Mouse (Mus musculus) left cerebral cortex, postnatal 10 days (tissue): Measurements from ENCODE around the gene Fnbp1. TPM values are rescaled to one million over a fixed set of nuclear protein-coding genes. Genes with fewer than 3 reads are reported as not detected.

Source experiments
- DNase-seq, 2 experiments: peaks; one replicate each; pipeline ENCODE4 v3.0.0; 2021 to 2022; ENCODE audit warnings: low spot score in 2 of 2, mixed read lengths in 1 of 2; ENCODE audit errors: extremely low spot score in 1 of 2
- intact Hi-C: fragments of 180-260 bp; cut with DNase I; formaldehyde crosslinking; loops from one replicate; pipeline ENCODE4 v1.15.1; 2025
- total RNA-seq, 2 experiments: library from RNA; stranded (reverse); gene quantifications; 2 replicates each; pipeline ENCODE4 v1.2.3; 2021

Fnbp1 gene
- total RNA-seq, 2 experiments from 2014 or later = 71.9 to 72.8 TPM

DNA sequence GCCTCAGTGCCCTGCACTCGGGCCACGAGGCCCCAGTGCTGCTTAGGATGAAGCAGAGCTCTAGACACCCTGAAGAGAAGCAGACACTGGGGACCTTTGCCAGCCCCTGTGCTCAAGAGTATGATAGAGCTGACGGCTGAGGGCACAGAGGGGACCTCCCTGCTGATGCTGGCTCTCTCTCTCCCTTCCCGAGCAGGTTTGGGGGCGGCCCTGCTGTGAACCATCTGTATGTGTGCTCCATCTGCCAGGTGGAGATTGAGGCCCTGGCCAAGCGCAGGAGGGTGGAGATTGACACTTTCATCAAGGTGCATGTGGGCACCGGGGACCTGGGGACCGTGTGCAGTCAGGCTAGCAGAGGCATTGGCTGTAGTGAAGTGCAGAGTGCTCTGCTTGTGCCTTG is 123.3 kb downstream of the Fnbp1 start:
- intact Hi-C loops = no loop called here
- DNase-seq = no peak

DNA sequence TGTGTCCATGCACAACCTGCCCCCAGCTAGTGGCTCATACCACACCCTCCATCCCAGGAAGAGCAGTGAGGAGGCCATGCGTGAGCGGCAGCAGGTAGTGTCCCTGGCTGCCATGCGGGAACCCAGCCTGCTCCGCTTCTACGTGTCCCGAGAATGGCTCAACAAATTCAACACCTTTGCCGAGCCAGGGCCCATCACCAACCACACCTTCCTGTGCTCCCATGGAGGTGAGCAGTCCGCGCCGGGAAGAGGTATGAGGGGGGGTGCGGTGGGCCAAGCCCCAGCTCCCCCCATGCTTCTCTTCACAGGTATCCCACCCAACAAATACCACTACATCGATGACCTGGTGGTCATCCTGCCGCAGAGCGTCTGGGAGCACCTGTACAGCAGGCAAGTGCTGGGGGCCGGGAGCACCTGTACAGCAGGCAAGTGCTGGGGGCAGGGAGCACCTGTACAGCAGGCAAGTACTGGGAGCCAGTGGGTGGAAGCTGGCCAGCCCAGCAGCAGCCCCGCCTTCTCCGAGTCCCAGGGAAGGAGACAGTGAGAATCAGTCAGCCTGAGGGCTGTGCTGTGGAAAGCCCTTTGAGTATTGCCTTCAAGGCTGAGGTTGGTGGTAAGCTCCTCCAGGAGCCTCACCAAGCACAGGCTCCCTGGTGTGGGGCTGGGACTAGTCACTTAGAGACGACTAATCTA is 124.0 kb downstream of the Fnbp1 start:
- intact Hi-C loops = no loop called here
- no peak for DNase-seq

DNA sequence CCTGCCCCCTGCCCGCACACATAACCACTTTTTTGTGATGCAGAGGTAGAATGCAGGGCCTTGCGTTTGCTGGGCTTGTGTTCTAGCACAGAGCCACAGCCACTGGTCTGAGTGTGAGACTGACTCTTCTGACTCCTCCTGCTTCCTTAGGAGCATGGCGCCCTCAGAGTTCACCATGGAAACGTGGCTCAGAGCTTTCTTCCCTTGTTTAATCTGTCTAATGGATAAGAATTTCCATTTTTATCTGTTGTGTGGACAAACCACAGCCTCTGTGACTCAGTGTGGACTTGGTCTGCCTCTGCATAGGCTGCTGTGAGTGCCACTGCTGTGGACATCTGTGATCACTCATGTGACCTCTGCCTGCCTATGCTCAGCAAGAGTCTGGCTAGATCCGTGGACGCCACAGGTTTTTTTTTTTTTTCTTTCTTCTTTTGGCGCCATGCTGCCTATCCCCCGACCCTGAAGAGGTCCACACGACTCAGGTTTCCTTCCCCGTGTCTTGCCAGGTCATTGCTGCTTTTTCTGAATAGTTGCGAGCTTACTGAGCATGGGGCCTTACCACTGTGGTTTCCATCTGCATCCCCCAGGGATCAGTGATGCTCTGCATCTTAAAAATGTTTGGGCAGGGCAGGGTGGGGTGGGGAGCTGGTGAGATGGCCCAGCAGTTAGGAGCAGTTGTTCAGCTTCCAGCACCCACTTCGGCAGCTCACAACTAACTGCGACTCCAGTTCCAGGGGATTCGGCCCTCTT is 128.3 kb downstream of the Fnbp1 start:
- intact Hi-C loops = no loop called here
- no peak for DNase-seq

DNA sequence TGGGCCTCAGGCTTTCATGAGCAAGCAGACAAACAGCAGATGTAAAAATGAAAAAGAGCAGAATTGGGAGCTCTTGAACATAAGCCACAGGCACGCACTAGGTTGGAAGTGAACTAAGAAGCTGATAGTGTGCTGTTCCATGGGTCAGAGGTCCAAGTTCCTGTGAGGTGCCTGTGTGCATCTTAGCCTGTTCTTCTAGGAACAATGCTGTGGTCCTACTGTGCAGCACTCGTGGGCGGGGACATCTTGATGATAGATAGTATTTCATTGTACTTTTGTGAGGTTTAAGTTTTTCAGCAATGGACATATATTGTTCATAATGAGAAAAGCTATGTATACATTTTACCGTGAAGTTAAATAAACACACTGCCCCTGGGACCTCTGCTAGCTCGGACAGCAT is 134.6 kb downstream of the Fnbp1 start:
- no peak for DNase-seq
- intact Hi-C loops = no loop called here

DNA sequence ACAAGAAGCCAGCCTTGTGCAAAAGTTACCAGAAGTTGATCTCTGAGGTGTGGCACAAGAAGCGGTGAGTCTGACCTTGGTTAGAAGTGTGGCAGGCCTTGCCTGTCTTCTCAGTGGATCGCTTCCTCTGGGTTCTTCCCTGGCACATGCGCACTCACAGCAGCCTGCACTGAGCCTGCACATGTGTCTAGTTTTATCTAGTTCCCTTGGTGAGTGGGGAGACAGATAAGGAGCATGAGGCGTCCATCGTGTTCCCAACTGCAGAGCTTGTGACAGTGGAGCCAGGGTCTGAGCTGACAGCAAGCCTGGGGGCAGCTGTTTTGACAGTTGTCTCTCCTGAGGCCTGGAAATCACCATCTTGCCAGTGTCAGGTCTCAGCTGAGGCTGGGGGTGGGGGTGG is 135.4 kb downstream of the Fnbp1 start:
- intact Hi-C loops = no loop called here

DNA sequence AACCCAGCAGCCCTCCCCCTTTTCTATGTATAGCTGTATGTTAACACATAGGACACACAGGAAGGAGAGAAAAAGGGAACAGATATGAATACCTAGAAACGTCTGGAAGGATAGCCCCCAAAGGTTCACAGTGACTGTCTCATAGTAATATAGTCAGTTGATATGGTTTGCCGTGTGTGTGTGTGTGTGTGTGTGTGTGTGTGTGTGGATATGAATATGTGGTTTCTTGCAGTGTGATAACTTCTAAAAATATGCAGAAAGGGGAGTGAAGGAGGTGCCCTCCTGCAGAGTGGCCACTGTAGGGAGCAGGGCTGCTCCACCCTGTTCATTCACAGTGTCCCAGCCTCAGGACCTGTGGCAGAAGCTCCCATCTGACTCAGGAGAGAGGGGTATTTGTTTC is 136.4 kb downstream of the Fnbp1 start:
- no peak for DNase-seq
- intact Hi-C loops = no loop called here

More for the DNA sequence above, 135.4 kb downstream of the Fnbp1 start:
- no peak for DNase-seq

DNA sequence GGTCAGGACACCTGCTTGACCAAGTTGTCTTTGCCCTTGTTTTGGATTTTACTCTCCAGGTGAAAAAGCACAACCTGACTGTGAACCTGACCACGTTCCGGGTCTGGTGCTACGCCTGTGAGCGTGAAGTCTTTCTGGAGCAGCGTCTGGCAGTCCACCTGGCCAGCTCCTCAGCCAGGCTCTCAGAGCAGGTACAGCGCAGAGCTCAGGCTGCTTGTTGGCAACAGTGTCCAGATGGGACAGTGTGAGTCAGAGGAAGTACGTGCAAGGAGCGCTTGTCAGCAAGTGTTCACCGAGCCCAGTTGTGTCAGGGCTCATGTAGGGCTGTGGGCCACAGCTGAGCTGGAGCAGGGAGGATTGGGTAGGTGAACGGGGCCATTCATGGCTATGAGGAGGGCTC is 139.0 kb downstream of the Fnbp1 start:
- no peak for DNase-seq
- intact Hi-C loops = no loop called here

DNA sequence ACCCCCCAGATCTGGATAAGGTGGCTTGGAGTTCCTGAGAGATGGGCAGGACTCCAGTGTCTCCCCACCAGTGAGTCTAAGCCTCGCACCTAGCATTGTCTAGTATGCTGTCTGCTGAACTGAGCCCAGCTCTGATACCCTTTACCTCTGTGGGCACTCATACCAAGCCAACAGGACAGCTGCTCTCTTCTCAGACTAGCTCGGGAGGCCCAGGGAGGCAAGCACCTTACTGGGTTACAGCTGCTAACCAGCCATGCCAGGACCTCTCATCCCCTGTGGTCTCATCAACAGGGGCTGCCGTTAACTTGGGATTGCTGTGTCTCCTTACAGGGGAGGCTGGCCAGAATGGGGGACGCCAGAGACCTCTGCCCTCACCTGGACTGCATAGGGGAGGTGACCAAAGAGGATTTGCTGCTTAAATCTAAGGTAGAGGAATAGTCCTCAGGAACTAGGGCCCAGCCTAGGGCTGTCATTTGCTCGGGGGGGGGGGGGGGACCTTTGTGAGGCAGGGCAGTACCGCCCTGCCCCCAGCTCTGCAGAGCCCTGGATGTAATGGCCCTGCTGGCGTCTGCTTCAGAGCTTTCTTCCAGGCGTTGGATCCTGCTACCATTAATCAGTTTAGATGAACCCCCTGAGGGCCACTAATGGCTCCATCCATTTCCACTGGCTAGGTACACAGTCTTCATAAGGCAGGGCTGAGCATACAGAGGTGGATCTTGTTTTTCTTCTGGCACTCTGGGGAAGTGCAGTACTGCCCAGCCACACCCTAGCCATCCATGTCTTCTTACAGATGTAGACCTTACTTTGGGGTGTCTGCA is 143.2 kb downstream of the Fnbp1 start:
- intact Hi-C loops = no loop called here
- no peak for DNase-seq

DNA sequence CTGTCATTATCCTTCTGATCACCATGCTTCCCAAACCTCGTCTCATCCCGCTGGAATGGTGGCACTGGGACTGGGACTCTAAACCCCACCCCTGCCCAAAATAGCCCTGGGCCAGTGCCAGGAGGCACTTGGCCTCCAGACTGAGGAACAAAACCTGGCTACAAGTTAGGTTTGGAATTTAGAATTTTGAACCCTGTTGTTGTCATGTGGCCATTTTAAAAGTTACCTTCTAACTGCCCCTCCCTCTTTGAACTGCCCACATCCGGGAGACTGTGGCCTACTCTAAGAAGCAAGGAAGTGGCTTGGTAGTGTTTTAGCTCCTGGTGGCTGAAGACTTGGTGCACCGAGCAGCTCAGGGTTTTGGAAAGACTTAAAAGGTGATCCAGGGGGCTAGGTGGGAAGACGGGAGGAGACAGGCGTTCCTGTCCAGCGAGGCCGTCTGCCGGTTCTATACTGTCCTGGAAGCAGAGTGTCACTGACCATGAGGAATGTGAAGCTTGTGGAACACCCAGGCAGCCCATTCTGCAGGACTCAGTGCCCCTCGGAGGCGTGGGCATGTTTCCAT is 146.3 kb downstream of the Fnbp1 start:
- intact Hi-C loops = no loop called here
- no peak for DNase-seq

DNA sequence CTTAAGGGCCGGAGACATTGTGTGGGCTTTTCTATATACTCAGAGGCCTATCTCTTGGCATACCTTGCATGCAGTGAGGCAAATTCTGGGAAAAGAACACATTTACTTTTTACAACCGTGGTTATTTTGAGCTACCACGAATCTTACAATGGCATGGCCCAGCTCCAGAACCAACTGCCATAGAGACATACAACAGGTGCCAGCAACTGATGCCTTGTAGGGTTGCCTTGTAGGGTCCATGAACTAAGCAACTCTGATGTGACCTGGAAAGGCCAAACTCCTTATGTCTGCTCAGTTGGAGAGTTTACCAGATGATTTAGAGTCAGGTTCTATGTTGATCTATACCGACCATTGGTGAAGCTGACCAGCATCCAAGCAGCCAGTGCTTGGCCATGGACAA is 147.0 kb downstream of the Fnbp1 start:
- intact Hi-C loops = no loop called here
- DNase-seq = no peak

DNA sequence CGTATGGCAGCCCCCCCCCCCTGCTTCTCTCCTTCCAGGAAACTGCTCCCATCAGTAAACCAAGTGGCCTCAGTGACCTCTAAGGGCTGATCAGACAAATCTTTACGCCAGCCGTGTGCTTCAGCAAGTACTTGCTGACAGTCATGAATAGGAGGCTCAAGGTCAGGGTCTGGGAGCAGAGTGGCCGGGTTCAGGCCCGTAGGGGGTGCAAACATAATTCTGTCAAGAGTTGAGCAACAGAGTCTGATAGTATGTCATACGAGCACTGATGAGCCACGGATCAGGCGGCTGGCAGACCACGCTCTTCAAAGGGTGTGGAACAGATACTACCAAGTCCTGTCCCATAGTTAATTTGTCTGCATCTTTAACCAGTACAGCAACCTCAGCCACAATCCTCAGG is 151.6 kb downstream of the Fnbp1 start:
- intact Hi-C loops = no loop called here
- DNase-seq = no peak

DNA sequence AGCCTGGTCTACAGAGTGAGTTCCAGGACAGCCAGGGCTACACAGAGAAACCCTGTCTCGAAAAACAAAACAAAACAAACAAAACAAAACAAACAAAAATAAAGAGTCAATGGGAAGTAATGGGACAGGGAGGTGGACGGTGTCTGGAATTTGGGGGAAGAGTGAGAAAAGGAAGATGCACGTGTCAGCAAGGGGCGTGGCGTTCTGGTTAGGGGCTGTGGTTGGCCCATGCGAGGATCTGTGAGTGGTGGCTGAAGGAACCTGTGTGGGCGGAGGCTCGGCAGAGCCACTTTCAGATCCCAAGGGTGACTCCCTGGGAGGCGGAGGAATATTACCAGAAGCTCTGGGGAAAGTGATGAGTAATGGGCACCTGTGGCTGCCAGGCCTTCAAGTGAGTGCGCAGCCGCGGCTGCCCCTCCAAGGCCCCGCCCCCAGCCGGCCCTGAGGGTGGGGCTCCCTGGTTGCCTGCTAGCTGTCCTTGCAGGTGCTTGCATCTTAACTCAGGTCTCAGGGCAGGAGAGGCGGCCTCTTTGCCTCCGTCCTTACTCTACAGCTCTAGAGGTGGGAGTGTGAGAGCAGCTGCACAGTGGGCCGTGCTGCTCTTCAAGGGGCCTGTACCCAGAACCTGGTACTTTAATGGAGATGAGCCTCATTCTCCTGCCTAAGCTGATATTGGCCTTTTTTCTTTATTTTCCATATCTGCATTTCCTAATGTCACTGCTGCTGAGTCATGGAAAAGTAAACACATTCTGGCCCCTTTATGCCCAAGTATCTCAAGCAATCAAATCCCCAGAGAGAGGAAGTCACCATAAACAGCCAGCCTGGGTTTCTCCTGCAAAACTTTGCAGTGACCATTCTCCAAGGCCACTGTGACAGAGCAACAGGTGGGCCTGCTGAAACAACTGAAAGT is 156.4 kb downstream of the Fnbp1 start:
- intact Hi-C loops = no loop called here
- peak in 1 of 2 experiments; percentile 62 for DNase-seq

DNA sequence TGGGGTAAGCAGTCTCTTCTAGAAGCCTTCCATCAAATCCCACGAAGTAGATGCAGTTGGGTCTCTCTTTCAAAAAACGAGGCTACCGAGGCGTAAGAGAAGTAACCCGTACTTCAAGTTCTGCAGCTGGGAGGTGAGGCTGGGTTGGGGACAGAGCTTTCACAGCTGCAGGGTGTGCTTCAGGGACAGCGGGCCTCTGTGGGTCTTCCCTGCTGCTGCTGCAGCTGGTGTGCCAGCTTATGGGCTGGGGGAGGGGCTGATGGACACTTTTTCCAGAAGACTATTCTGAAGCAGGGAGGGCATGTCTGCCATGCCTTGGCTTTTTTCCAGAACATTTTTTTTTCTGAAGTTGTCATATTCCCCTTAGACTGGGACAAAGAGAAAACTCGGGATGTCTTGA is 158.8 kb downstream of the Fnbp1 start:
- DNase-seq = peak in 1 of 2 experiments; percentile 53
- intact Hi-C loops = no loop called here

DNA sequence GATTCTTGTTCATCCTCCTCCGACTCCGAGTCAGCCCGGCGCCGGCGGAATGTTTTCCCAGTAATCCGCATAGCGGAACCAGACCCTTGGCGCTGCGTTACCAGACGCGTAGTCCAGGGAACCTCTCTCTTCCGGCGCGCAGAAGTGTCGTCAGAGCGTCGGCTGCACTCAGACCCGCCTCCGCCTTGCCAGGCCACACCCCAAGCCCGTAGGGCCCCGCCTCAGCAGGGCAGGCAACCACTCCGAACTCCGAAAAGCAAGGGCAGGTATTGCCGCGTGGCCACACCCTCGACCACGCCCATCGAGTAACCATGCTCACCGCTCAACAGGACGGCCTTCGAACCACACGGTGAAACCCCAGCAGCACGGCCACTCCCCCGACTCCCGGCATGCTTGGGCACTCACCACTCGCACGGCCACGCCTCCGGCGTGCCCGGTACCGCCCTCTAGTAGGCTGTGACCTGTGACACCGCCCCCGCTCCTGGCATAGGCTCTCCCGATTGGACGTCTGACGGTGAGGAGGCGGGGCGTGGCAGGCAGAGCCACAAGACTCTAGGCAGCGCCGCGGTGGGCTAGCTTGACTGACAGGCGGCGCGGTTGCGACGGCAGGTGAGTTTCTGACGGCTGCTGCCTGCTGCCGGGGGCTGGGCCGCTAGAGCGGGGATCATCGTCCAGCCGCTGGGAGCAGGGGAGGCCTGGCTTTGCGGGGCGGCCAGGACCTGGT is 159.9 kb downstream of the Fnbp1 start, which contains the start of the genes BC005624 and Usp20:
Gene BC005624 (minus strand): TSS at position 412 of the 724 bp plus-strand sequence.
Gene Usp20 (plus strand): TSS at position 490 of the 724 bp plus-strand sequence.
- DNase-seq = peak; percentile 99 to 100
- intact Hi-C loops = no loop called here
